Mouse (Mus musculus) midbrain, postnatal 0 days (tissue): ENCODE data around the gene Gm10778. TPM values are rescaled to one million over a fixed set of nuclear protein-coding genes. Genes with fewer than 3 reads are reported as not detected.

Experiments used
- ATAC-seq: fragments of 200-750 bp; cut with Nextera tagmentation; 2 replicates; pipeline ENCODE4 v1.8.0; 2017; ENCODE audit warnings: moderate number of reproducible peaks, mild to moderate bottlenecking, moderate TSS enrichment, moderate library complexity; ENCODE audit not compliant: low FRiP score
- DNase-seq: peaks from one replicate; pipeline ENCODE4 v3.0.0-alpha.2; 2015; ENCODE audit warnings: low spot score
- H3K27ac ChIP-seq: fragments of 300-500 bp; sonication (generic); 2 replicates; pipeline ENCODE4 v1.5.1; 2014; ENCODE audit warnings: low read depth, mild to moderate bottlenecking, low read length, mixed read lengths
- H3K27me3 ChIP-seq: fragments of 300-500 bp; sonication (generic); 2 replicates; pipeline ENCODE4 v1.6.1; 2014; ENCODE audit warnings: low read length, control low read depth, mixed read lengths; ENCODE audit not compliant: insufficient read depth
- H3K36me3 ChIP-seq: fragments of 300-500 bp; sonication (generic); 2 replicates; pipeline ENCODE4 v1.6.1; 2014; ENCODE audit warnings: low read length, control low read depth, mixed read lengths; ENCODE audit not compliant: insufficient read depth
- H3K4me1 ChIP-seq: fragments of 300-500 bp; sonication (generic); 2 replicates; pipeline ENCODE4 v1.6.1; 2014; ENCODE audit warnings: mild to moderate bottlenecking, control low read depth, antibody characterized with exemption, low read length, mixed read lengths; ENCODE audit not compliant: insufficient read depth
- H3K4me2 ChIP-seq: fragments of 300-500 bp; sonication (generic); 2 replicates; pipeline ENCODE4 v1.6.1; 2014; ENCODE audit warnings: low read depth, mild to moderate bottlenecking, low read length, mixed read lengths; ENCODE audit not compliant: poor library complexity, severe bottlenecking
- H3K4me3 ChIP-seq: fragments of 300-500 bp; sonication (generic); 2 replicates; pipeline ENCODE4 v1.5.1; 2014; ENCODE audit warnings: low read depth, mild to moderate bottlenecking, low read length, moderate library complexity
- H3K9ac ChIP-seq: fragments of 300-500 bp; sonication (generic); replicated peaks from 2 replicates; pipeline ENCODE4 v1.6.1; 2014; ENCODE audit warnings: mild to moderate bottlenecking, low read length, moderate library complexity, mixed read lengths; ENCODE audit not compliant: poor library complexity, severe bottlenecking
- H3K9me3 ChIP-seq: fragments of 300-500 bp; sonication (generic); 2 replicates; pipeline ENCODE4 v1.6.1; 2016; ENCODE audit warnings: low read length, control low read depth
- CTCF ChIP-seq: IDR thresholded peaks from 2 replicates; pipeline ENCODE4 v1.5.1; 2016; ENCODE audit warnings: antibody characterized with exemption, mild to moderate bottlenecking
- WGBS: fragments of 180-500 bp; shearing (Covaris S2); extraction: QIAGEN DNeasy Blood & Tissue Kit; methylation state at CpG from one replicate; pipeline ENCODE4 v1.1.7; 2014; 5-methylcytosine and 5-hydroxymethylcytosine counted together
- polyA plus RNA-seq: library from polyadenylated mRNA; unstranded; fragments of >200 nt; fragmentation: Nextera tagmentation; extraction: Ambion mirVana; gene quantifications from 2 replicates; pipeline ENCODE4 v1.2.1, GENCODE M21; 2015
- total RNA-seq: library from RNA; depleted of rRNA; stranded (reverse); fragments of >200 nt; gene quantifications from 2 replicates; pipeline ENCODE4 v1.2.3, GENCODE M21; 2014

The Gm10778 gene
- total and polyA plus RNA-seq, 2 experiments from 2014 or later: 2.9 to 3.3 TPM

- Histone ChIP-seq H3K36me3 (peaks cover 15% of the 10 kb centered on the region), H3K4me3 (peak overlapping the region; percentile 72), H3K9me3 (no peaks in the 10 kb centered on the region), H3K4me1 (peaks cover 6% of the 10 kb centered on the region; the same call in 1 of the 2 replicates), H3K27ac (peak overlapping the region; percentile 85), H3K27me3 (no peaks in the 10 kb centered on the region), H3K4me2 (peak overlapping the region; percentile 85), H3K9ac (peak overlapping the region; percentile 83)
- peak; percentile 3; the same call in 1 of the 2 replicates for ATAC-seq
- no peak for TF ChIP-seq CTCF
- DNase-seq: no peak
- WGBS: 91% methylated on average over 22 of the region's 22 CpGs
Observed at GRCm38 (mm10) chr10:81626101-81626993, 22.5 kb upstream of the Gm10778 start.

- TF ChIP-seq CTCF: no peak
Observed at GRCm38 (mm10) chr10:81626994-81627835, 21.6 kb upstream of the Gm10778 start, which contains the start of gene Sirt6. TSS of gene Sirt6 (minus strand) at chr10:81627797.

GRCm38 (mm10) chr10:81627836-81628220 is 21.0 kb upstream of the Gm10778 start:
- H3K27me3 ChIP-seq: no peaks in the 10 kb centered on the region
- H3K9me3 ChIP-seq: no peaks in the 10 kb centered on the region
- H3K9ac ChIP-seq: 0 out of 2 replicates have a peak overlapping the region, but pooled peaks have one; percentile 26
- ATAC-seq (0 out of 2 replicates have a peak, but pooled peaks have one; percentile 4), DNase-seq (no peak)
- peaks cover 12% of the 10 kb centered on the region for H3K36me3 ChIP-seq
- WGBS: 63% methylated on average over 7 of the region's 7 CpGs
- peak overlapping the region; percentile 85 for H3K27ac ChIP-seq
- peak overlapping the region; percentile 72; the same call in 1 of the 2 replicates for H3K4me3 ChIP-seq
- peaks cover 6% of the 10 kb centered on the region; the same call in 1 of the 2 replicates for H3K4me1 ChIP-seq
- no peak for TF ChIP-seq CTCF
- peak overlapping the region; percentile 85 for H3K4me2 ChIP-seq

More at GRCm38 (mm10) chr10:81626994-81627835, 21.6 kb upstream of the Gm10778 start, which contains the start of gene Sirt6:
- H3K27me3 ChIP-seq: no peaks in the 10 kb centered on the region
- peak within 1 kb of the TSS; percentile 72 for H3K4me3 ChIP-seq
- H3K4me1 ChIP-seq: peaks cover 6% of the 10 kb centered on the region; the same call in 1 of the 2 replicates
- no peaks in the 10 kb centered on the region for H3K9me3 ChIP-seq
- peaks cover 15% of the 10 kb centered on the region for H3K36me3 ChIP-seq
- WGBS: 5% methylated on average over 40 of the region's 40 CpGs
- DNase-seq (peak; percentile 97), ATAC-seq (peak; percentile 86)
- peak within 1 kb of the TSS; percentile 85 for H3K4me2 ChIP-seq
- H3K9ac ChIP-seq: peak within 1 kb of the TSS; percentile 83
- peak within 1 kb of the TSS; percentile 85 for H3K27ac ChIP-seq

- 85% methylated on average over 16 of the region's 16 CpGs for WGBS
- ATAC-seq (no peak), DNase-seq (no peak)
- peaks cover 12% of the 10 kb centered on the region for H3K36me3 ChIP-seq
- TF ChIP-seq CTCF: no peak
- H3K4me1 ChIP-seq: peaks cover 6% of the 10 kb centered on the region; the same call in 1 of the 2 replicates
- H3K4me3 ChIP-seq: peak within 1 kb of the TSS; percentile 72
- peak within 1 kb of the TSS; percentile 85 for H3K27ac ChIP-seq
- H3K9me3 ChIP-seq: no peaks in the 10 kb centered on the region
- no peaks in the 10 kb centered on the region for H3K27me3 ChIP-seq
- H3K4me2 ChIP-seq: peak within 1 kb of the TSS; percentile 85
- H3K9ac ChIP-seq: peak within 1 kb of the TSS; percentile 83
Observed at GRCm38 (mm10) chr10:81628390-81628789, 20.5 kb upstream of the Gm10778 start, which contains the start of gene Ankrd24. TSS of gene Ankrd24 (plus strand) at chr10:81628540.

- Histone ChIP-seq H3K4me2 (peak overlapping the region; percentile 77), H3K27ac (peak overlapping the region; percentile 73), H3K4me1 (no peaks in the 10 kb centered on the region), H3K36me3 (no peaks in the 10 kb centered on the region), H3K27me3 (no peaks in the 10 kb centered on the region), H3K9ac (peak overlapping the region; percentile 61), H3K4me3 (peak overlapping the region; percentile 46), H3K9me3 (no peaks in the 10 kb centered on the region)
- ATAC-seq (peak; percentile 86), DNase-seq (peak; percentile 86)
- TF ChIP-seq CTCF: no peak; the same call in 1 of the 2 replicates
- 2% methylated on average over 37 of the region's 37 CpGs for WGBS
Observed at GRCm38 (mm10) chr10:81633253-81634099, 15.4 kb upstream of the Gm10778 start.
